Mouse (Mus musculus) heart, postnatal 0 days (tissue): ENCODE measurements around the gene Srrt.

Source experiments
- CTCF ChIP-seq: IDR thresholded peaks from 2 replicates; pipeline ENCODE4 v1.5.1; 2016; ENCODE audit warnings: antibody characterized with exemption, control low read depth, low read depth
- EP300 ChIP-seq: IDR thresholded peaks from 2 replicates; pipeline ENCODE4 v1.6.1; 2016; ENCODE audit warnings: antibody characterized with exemption, low read depth

- no peak for TF ChIP-seq CTCF
- TF ChIP-seq EP300 = no peak
Observed at GRCm38 (mm10) chr5:137289591-137290365, 17.7 kb downstream of the Srrt start.
